Mouse (Mus musculus): ENCODE results near the gene Atxn7l3.

Gene Atxn7l3

DNA sequence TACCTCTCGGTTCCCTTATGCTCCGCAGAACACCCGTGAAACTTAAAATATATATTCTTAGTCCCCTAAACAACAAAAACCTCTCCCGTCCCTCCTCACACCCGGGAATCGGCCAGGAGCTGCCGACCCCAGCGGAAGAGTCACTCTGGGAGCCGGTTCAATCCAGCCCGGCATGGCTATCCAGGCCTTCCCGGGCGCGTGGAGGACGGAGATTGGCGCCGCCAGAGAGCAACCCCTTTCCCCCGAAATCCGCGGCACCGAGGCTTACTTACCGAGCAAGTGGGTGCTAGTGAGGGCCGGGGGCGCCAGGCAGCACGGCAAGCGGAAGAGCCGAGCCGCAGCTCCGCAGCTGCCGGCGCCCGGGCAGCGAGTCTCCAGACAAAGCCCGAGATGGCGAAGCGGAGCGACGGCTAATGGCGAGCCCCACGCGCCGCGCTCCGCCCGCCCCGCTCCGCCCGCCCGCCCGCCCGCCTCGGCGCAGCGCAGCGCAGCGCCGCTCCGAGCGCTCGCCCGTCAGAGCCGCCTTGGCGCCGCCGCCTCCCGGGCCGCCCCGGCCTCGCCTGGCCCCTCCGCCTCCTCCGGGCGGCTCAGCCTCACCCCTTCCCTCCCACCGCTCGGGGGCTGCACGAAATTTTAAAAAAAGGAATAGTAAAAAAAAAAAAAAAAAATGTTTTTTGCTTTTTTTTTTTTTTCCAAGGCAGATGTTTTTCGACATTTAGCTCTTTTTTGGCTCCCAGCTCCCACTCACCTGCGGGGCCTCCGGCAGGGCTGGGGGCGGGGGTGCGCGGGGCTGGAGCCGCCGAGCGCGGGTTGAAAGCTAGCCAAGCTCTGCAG lies 22.4 kb upstream of the Atxn7l3 start:
- no peak for DNase-seq (ENCODE audit: low spot score)

DNA sequence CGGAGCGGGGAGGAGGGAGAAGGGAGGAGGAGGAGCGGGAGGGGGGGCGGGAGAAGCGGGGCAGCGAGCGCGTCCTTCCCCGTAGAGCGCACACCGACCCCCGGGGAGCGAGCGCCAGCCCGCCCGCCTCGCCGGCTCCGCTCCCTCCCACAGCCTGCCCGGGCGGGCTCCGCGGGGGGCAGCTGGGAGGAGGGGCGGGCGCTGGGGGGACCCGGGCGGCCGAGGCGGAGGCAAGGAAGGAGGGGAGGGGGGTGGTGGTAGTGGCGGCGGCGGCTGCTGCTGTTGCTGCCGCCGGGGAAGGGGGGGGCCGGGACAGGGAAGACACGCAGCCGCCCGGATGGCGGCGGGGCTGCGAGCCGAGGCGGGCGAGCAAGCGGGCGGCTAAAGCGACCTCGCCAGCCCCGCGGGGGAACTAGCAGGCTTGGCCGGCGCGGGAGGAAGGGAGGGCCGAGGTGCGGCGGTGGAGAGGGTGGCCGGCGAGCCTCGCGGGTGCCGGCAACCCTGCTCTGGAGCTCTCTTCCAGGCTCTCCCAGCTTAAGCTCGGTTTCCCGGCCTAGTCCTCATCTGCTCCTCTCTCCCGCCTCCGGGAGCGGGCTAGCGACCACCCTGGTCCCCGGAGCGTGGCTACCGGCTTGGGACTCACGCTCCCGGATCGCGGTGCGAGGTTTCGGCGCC lies 21.6 kb upstream of the Atxn7l3 start:
- DNase-seq (ENCODE audit: low spot score), result peak; percentile 55

DNA sequence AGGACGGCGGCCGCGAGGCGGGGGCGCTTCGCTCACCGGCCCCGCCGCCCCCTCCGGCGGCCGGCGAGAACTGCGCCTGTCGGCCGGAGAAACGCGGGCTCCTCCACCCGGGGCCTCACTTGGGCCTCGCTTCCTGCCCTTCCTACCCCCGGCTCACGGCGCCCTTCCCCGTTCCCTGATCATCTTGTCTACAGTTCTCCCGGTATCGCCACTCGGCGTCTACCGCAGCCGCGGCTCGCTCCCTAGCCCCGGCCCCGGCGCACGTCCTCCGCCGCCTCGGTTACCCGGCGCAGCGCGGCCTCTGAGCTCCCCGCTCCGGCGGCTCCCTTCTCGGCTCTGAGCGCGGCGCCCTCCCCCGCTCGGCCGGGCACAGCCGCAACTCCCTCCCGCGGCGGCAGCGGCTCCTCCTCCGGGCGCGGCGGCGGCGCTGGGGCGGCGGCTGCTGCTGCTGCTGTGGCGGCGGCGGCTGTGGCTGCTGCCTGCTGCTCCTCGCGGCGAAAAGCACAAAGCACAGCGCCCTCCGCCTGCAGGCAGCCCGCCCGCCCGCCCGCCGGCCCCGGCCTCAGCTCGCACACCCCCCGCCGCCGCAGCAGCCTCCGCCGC lies 21.0 kb upstream of the Atxn7l3 start:
- DNase-seq (ENCODE audit: low spot score), result peak; percentile 33

DNA sequence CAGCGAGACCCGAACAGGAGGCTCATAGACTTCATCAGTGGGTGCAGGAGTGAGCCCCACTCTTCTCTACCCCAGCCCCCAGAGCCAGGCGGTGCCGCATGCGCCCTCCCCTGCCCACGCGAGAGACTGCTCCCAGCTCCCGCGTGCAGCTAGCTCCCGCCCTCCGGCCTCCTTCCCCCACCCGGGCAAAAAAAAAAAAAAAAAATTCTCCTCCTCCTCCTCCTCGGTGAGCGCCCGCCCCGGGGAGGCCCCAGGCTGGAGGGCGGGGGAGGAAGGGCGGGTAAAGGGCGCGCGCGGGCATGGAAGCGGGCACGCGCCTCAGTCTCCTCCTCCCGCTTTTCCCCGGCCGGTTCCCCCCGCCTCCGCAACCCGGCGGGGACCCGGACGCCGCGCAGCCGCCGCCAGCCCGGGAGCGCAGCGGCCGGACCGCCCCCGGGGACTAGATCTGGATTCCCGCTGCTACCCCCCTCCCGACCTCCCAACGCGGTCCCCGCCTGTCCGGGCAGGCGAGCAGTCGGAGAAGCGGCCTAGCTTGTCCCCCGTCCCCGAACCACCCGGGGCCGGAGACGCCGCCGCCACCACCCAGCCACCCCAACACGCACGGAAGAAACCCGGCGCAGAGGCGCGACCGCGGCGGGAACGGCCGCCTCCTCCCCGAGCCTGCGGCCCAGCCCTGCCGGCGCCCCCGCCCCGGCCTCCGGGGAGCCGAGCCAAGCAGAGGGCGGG lies 20.3 kb upstream of the Atxn7l3 start:
- DNase-seq (ENCODE audit: low spot score), result peak; percentile 77

DNA sequence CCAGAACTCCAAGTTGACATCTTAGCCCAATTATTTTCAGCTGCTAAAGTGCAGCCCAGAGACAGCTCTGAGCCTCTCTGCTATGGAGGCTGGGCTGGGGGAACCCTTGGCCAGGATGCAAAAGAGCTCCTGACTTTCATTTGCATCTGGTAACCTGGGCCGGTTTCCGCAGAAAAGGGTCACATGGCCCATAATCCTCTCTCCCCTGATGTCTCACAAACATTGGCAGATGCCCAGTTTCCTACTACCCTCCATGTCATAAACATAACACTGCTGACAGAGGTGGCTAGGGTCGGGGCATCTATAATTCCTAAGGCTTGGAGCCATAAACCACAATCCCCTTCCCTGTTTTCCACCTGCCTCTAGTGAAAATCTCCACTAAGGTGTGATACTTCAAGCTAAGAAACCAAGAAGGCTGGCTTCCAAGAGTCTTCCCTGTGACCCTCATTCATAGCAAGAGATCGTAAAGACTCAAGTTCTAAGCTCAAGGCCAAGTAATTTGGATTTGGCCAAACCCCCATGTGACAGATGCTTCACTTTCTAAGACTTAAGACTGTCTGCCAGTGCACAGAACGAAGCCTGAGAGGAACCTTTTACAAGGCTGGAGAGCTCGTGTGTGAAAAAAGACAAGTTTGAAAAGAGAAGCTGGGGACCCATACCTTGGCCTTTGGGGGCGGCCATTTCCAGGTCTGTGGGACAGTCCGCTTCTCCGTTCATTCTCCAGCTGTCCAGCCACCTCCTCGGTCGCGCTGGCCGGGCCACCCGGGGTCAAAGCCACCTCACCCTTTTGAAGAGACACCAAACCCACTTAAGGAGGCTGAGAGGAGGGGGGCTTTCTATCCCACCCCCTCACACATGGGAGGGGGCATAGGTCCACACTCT lies 19.5 kb upstream of the Atxn7l3 start:
- no peak for DNase-seq (ENCODE audit: low spot score)

DNA sequence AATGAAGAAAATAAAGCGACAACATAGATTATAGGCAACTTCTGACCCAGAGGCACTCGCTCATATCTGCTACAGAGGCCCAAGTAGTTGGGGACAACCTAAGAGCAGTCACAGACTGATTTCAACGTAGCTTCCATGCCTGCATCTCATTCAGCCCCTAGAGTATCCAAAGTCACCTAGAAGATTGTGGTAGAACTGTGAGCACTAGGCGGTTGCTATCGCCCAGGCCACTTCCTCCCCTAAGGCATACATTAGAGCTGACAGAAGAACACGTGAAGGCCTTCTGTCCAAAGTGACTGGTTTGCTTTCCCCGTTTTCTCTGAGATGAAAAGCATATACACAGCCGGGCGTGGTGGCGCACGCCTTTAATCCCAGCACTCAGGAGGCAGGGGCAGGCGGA lies 17.9 kb upstream of the Atxn7l3 start:
- no peak for DNase-seq (ENCODE audit: low spot score)

DNA sequence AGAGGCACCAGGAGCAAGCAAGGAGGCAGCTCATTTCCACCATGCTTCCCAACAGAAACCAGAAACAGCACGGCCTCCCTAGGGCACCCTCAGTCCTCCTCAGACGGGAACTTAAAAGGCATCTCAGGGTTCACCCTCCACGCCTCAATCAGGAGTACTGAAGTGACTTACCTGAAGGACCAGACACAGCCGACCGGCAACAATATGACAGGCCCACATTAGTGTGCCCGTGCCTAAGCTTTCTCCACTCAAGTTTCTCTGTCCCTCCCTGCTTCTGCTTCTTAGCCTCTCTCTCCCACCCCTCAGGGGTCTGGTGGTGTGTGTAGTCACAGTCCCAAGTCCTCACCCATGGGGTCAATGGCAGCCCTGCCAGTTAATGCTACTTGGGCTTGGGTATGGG lies 16.2 kb upstream of the Atxn7l3 start:
- DNase-seq (ENCODE audit: low spot score), result no peak

DNA sequence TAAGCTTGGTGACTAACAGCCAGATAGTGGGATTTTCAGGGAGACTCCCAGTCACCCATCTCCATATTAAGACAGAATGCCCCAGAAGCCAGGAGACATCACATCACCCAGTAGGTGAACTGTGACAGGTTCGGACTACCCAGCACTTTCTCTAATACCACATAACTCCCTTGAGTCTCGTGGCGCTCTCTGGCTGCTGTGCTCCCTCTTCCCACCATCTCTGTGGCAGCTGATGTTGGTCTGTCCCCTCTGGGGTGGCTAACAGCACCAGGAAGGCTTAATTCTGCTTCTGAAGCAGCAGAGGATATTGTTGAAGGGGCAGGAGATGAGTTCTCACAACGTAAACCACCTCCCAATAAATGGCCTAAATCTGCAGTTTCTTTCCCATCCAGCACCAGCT lies 15.5 kb upstream of the Atxn7l3 start:
- DNase-seq (ENCODE audit: low spot score), result no peak

DNA sequence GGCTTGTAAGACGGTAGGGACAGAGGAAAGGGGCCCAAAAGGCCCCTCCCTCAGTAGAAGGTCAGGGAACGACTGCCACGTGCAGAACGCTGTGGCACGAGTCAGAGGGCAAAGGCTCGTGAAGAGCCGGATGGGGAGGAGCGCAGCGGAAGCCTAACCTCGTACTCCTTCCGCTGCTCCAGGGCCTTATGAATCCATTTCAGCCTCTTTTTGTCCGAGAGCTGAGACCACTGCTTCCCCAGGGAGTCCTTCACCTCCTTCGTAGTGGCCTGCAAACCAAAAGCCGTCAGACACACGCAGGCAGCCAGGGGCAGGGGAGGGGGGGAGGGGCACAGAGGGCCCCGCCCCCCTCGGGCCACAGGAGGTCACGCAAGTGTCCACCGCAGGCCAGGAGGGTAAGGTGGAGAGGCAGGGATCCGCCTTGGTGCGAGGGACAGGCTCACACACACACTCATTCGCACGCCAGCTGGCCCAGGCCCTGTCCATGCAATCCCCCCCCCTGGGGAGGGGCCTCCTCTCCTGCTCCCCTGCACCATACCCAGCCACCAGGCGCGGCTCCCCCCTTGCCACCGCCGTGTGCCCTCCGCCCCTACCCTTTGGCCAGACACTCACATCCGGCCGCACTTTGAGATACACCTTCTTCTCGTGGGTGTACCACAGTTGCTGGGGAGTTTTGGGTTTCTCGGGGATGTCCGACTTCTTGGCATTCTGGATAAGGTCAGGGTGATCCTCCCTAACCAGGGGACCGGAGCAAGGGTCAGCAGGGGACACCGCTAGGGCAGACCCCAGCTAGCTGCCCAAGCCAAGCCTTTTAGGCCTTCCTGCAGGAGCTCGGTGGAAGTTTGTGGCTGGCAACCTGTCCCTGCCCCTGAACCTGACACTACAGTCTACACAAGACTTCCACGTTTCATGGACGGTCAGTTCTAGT lies 14.6 kb upstream of the Atxn7l3 start:
- no peak for DNase-seq (ENCODE audit: low spot score)

DNA sequence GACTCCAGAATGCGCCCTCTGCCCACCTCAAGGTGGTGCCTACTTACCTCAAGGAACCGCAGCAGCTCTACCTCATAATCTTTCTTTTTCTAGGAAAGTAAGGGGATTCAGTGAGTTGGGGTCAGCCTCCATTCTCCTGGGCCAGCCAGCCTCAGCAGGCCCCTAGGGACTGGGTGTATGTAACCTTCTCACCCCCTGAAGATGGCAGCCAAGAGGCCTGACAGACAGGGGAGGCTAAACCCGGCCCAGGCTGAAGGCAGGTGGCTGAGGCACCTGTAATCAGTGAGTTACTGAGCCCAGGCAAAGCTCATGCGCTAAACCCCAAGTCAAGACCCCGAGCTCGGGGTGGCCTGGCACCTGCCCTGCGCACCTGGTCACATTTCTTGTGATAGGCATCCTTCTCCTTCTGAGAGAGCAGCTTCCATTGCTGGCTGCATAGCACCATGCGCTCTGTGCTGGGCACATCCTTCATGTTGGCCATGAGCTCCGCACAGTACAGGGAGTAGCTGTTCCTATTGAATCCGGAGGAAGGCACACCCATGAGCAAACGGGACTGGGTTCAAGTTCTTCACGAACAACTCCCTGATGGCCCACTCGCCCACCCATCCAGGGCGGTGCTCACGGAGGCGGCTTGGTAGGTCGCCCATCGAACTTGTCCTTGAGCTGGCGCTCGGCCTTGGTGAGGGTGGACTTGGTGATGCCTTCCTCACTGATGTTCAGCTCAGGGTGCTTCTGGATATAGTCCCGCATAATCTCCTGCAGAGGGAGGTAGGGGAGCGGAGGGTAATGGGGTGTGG lies 13.6 kb upstream of the Atxn7l3 start:
- no peak for DNase-seq (ENCODE audit: low spot score)

DNA sequence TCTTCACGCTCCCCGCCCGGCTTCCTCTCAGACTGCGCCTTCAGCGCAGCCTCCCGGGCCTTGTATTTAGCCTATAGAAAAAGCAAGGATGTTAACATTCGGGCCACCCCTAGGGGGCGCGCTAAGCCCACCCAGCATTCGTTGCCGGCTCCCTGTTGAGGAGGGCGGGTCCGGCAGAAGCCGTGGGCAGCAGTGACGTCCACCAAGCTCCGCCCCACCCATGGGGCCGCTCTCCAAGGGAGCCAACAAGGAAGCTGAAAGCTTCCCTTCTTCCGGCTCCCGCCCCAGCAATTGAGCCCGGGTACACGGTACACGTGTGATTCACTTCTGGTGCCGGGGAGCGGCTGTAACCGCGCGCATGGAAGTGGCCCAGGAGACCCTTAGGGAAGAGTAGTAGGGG lies 12.5 kb upstream of the Atxn7l3 start:
- peak; percentile 94 for DNase-seq (ENCODE audit: low spot score)

DNA sequence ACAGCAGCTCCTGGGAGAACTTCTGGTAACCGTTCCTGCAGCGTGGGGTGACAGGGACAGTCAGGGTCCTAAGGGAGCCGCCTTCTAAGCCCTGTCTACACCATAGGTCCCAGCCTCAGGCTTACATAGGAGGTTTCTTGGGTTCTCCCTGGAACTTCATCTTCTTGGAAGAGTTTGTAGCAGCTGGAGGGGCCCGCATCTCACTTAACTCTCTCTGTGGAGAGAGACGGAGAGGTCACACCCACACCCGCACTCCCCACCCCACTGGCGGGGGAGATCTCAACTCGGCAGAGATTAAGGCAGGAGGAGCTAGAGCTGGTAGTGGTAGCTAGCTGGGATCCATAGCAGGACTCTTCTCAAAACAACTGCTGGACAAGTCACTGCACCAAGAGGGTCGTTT lies 11.7 kb upstream of the Atxn7l3 start:
- no peak for DNase-seq (ENCODE audit: low spot score)

DNA sequence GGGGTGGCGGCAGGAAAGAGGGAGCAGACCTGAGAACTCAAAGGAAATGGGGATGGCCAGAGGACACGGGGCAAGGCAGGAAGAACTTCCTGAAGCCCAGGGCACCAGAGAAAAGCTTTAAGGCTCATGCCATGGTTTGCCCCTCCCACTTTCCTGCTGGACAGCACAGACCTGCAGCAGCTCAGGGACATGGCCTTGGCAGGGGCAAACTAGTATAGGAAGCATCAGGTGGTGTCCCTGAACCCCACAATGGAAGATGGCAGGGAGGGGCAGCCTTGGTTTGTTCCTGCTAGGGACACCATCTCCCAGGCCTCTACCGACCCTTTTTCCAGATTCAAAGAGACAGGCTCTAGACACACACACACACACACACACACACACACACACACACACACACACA lies 8.9 kb upstream of the Atxn7l3 start:
- no peak for DNase-seq (ENCODE audit: low spot score)

DNA sequence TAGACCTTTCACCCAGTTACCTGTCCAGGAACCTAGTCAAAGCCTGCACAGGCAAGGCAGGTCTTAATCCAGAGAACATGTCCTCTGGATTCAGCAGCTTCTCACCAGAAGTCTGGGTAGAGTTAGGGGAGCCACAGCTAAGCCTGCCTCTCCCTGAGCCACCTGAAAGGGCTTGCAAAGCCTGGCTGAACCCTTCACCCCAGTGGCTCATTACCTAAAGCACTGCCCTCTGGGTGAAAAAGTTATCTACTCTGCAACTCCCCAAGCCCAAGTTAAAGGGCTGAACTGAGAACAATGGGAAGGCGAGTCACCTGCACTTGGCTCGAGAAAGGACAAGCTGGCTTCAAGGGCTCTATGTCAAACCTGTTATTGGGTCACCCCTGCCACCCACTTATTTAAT lies 7.7 kb upstream of the Atxn7l3 start:
- DNase-seq (ENCODE audit: low spot score), result no peak

DNA sequence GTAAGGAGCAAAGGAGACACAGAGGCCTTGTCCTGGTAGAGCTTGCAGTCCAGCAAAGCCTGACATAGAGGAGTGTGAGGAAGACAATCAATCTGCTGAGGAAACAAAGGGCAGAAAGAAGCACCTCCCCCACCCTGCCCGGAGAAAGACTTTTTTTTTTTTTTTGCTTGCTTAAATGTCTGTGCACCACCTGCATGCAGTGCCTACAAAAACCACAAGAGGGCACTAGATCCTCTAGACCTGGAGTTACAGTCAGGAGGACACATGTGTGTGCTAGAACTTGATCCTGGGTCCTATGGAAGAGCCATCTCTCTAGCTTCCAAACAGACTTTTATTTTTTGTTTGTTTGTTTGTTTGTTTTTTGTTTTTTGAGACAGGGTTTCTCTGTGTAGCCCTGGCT lies 3.4 kb upstream of the Atxn7l3 start:
- DNase-seq (ENCODE audit: low spot score), result no peak

DNA sequence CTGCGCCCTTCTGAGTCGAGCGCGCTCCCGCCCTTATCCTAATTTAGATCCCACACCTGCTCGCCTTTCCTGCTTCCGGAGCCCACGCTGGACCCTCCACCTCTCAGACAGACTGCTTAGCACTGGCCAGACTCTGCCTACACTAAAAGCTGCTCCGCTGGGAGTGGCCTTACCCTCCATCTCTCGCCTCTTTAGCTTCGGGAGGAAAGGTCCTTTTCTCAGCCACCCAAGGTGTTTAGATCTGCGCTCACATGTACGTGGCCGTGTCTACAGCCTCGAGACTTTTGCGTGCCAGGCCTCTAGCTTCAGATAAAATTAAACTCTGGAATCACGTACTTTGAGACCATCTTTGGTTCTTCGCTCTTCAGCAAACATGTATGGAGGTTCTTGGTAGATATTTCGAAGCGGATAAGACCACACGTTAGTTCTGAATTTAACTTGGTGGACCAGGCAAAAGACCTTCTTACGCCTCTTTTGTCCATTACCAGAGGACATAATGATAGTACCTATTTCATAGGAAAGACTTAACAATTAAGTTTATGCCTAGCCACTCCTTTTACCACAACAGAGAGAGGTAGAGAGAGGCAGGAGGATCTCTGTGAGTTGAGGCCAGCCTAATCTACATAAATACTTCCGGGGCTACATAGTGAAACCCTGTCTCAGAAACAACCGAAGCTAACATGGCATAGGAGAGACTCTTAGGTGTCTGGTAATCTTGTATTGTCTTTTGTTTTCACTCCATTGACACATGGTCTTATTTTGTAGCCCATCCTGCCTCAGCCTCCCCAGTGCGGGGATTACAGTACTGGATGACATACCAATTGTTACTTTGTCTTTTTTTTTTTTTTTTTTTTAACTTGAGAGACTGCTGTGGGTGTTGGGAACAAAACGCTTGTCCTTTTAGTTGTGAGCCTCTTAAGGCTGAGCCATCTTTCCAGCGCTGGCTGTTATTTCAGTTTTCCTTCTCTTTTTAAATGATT lies 1.4 kb upstream of the Atxn7l3 start:
- DNase-seq (ENCODE audit: low spot score), result no peak

DNA sequence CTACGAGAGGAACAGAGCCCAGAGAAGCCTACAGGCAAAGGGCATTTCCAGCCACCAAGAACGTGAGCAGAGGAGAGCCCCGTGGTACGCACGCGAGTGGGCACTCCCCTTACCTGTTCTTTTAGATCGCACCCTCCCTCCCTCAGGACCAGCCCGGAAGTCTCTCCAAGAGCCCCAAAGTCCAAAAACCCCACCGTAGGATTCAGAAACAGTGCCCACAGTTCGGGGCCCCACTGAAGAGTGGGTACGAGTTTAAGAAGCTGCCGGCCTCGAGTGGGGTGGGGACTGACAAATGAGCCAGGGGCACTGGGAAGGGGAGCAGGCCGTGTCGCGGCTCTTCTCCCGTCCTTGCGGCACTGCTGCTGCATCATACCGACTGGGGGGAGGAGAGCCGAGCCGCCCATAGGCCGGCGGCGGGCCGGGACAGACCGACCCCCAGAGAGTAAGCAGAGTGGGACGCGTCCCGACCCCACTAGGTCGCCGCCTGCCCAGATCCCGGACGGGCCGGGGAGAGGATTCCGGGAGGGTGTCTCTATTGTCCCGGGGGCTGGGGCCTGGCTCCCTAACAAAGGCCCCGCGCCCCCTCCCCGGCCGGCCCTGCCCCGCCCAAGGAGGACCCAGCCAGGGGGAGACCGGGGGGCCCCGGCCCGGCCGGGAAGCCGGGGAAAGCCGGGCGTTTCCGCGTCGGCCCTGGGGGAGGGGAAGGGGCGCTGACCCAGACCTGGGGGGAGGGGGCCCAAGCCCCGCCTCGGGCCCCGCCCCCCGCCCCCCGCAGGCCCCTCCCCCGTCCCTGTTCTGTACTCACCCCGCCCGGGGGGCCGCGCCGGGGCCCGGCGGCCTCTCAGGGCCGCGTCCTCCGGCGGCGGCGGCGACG lies 596 bp downstream of the Atxn7l3 start:
- peak; percentile 54 for DNase-seq (ENCODE audit: low spot score)
